Mouse (Mus musculus) neural tube, embryonic 14.5 days (tissue): ENCODE results near the gene Fkbp1b. TPM values are rescaled to one million over a fixed set of nuclear protein-coding genes. Genes with fewer than 3 reads are reported as not detected.
"Not testable (repeated sequence)": the region's sequence is repeated elsewhere in the genome, so short reads cannot be mapped to it uniquely, and the experiment has no call there.

Source experiments
- ATAC-seq: fragments of 200-750 bp; cut with Nextera tagmentation; 2 replicates; pipeline ENCODE4 v1.8.0; 2017; ENCODE audit warnings: low read depth, mild to moderate bottlenecking, moderate TSS enrichment, moderate library complexity
- H3K27ac ChIP-seq: fragments of 300-500 bp; sonication (generic); 2 replicates; pipeline ENCODE4 v1.5.1; 2014; ENCODE audit warnings: low read depth, mild to moderate bottlenecking, control low read depth, low read length, moderate library complexity, mixed read lengths
- H3K27me3 ChIP-seq: fragments of 300-500 bp; sonication (generic); 2 replicates; pipeline ENCODE4 v1.6.1; 2014; ENCODE audit warnings: low read length; ENCODE audit not compliant: control insufficient read depth, insufficient read depth
- H3K36me3 ChIP-seq: fragments of 300-500 bp; sonication (generic); 2 replicates; pipeline ENCODE4 v1.6.1; 2014; ENCODE audit warnings: low read length, mixed read lengths; ENCODE audit not compliant: control insufficient read depth, insufficient read depth
- H3K4me1 ChIP-seq: fragments of 300-500 bp; sonication (generic); 2 replicates; pipeline ENCODE4 v1.6.1; 2014; ENCODE audit warnings: low read length; ENCODE audit not compliant: control insufficient read depth, insufficient read depth
- H3K4me2 ChIP-seq: fragments of 300-500 bp; sonication (generic); 2 replicates; pipeline ENCODE4 v1.6.1; 2014; ENCODE audit warnings: mild to moderate bottlenecking, low read depth, low read length, control low read depth
- H3K4me3 ChIP-seq: fragments of 300-500 bp; sonication (generic); 2 replicates; pipeline ENCODE4 v1.5.1; 2014; ENCODE audit warnings: low read depth, low read length, control low read depth, mixed read lengths
- H3K9ac ChIP-seq: fragments of 300-500 bp; sonication (generic); replicated peaks from 2 replicates; pipeline ENCODE4 v1.6.1; 2014; ENCODE audit warnings: low read depth, mild to moderate bottlenecking, control low read depth, low read length, mixed read lengths
- H3K9me3 ChIP-seq: fragments of 300-500 bp; sonication (generic); 2 replicates; pipeline ENCODE4 v1.6.1; 2016; ENCODE audit warnings: low read length; ENCODE audit not compliant: control insufficient read depth
- WGBS: fragments of 180-500 bp; shearing (Covaris S2); extraction: QIAGEN DNeasy Blood & Tissue Kit; methylation state at CpG from one replicate; pipeline ENCODE4 v1.1.7; 2014; 5-methylcytosine and 5-hydroxymethylcytosine counted together
- polyA plus RNA-seq: library from polyadenylated mRNA; unstranded; fragments of >200 nt; fragmentation: Nextera tagmentation; extraction: Ambion mirVana; gene quantifications from 2 replicates; pipeline ENCODE4 v1.2.1, GENCODE M21; 2014

Gene Fkbp1b
- polyA plus RNA-seq, 1 experiment from 2014 or later, result 55.8 TPM

GRCm38 (mm10) chr12:4836959-4837358, 4.4 kb downstream of the Fkbp1b start:
- H3K27ac ChIP-seq, result no peak overlapping the region

GRCm38 (mm10) chr12:4827256-4827655, 14.1 kb downstream of the Fkbp1b start:
- ATAC-seq, result no peak
- no peaks in the 10 kb centered on the region for H3K9me3 ChIP-seq
- 76% methylated on average over 3 of the region's 3 CpGs for WGBS
- H3K4me1 ChIP-seq, result no peaks in the 10 kb centered on the region
- H3K4me2 ChIP-seq, result no peak overlapping the region
- peaks cover 20% of the 10 kb centered on the region for H3K36me3 ChIP-seq
- H3K27me3 ChIP-seq, result no peaks in the 10 kb centered on the region
- H3K9ac ChIP-seq, result no peak overlapping the region
- no peak overlapping the region for H3K27ac ChIP-seq
- H3K4me3 ChIP-seq, result no peak overlapping the region

More at GRCm38 (mm10) chr12:4836959-4837358, 4.4 kb downstream of the Fkbp1b start:
- Histone ChIP-seq H3K9me3 (no peaks in the 10 kb centered on the region), H3K9ac (no peak overlapping the region), H3K4me3 (no peak overlapping the region), H3K4me2 (no peak overlapping the region), H3K27me3 (0 out of 2 replicates have a peak, but pooled peaks cover 2% of the 10 kb centered on the region), H3K36me3 (peaks cover 3% of the 10 kb centered on the region; the same call in 1 of the 2 replicates), H3K4me1 (0 out of 2 replicates have a peak, but pooled peaks cover 3% of the 10 kb centered on the region)
- ATAC-seq, result no peak
- 30% methylated on average over 4 of the region's 4 CpGs for WGBS

- Histone ChIP-seq H3K27me3 (no peaks in the 10 kb centered on the region), H3K9me3 (no peaks in the 10 kb centered on the region), H3K4me2 (peak within 1 kb of the TSS; percentile 61), H3K27ac (peak within 1 kb of the TSS; percentile 82), H3K9ac (peak within 1 kb of the TSS; percentile 72), H3K36me3 (peaks cover 14% of the 10 kb centered on the region), H3K4me1 (peaks cover 10% of the 10 kb centered on the region; the same call in 1 of the 2 replicates), H3K4me3 (peak within 1 kb of the TSS; percentile 86)
- under 1% methylated on average over 49 of the region's 49 CpGs for WGBS
- ATAC-seq, result peak; percentile 98
Observed at GRCm38 (mm10) chr12:4817361-4818101, 23.9 kb downstream of the Fkbp1b start, which contains the start of gene Sf3b6. Gene Sf3b6, plus strand, starts transcription at chr12:4817544.

- 10% methylated on average over 24 of the region's 24 CpGs for WGBS
- ATAC-seq, result peak; percentile 22
Observed at GRCm38 (mm10) chr12:4816680-4817360, 24.6 kb downstream of the Fkbp1b start.

DNA sequence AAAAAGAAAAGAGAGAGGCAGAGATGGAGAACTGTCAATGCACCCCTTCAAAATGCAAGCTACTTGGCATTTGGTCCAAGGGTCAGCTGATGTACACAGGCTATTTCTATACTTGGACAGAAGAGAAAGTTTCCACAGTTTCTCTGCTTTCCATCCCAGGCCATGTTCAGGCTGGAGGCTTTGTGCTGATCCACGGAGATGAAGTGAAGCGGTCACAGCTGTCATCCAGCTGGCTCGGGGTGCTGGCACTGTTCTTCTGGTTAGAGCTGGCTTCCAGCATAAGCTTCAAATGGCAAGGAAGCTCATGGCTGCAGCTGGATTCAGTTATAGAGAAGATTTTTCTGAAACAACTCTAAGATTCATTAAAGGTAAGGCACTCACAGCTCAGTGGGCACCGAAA, 27.8 kb downstream of the Fkbp1b start:
- H3K4me3 ChIP-seq, result no peak overlapping the region
- no peak overlapping the region for H3K27ac ChIP-seq
- H3K9me3 ChIP-seq, result no peaks in the 10 kb centered on the region
- H3K4me1 ChIP-seq, result peaks cover 8% of the 10 kb centered on the region; the same call in 1 of the 2 replicates
- H3K4me2 ChIP-seq, result no peak overlapping the region
- no peak for ATAC-seq
- WGBS, result 87% methylated on average over 4 of the region's 4 CpGs
- no peaks in the 10 kb centered on the region for H3K36me3 ChIP-seq
- H3K27me3 ChIP-seq, result no peaks in the 10 kb centered on the region
- H3K9ac ChIP-seq, result no peak overlapping the region

More at GRCm38 (mm10) chr12:4816680-4817360, 24.6 kb downstream of the Fkbp1b start:
- peak overlapping the region; percentile 65 for H3K27ac ChIP-seq
- H3K4me1 ChIP-seq, result peaks cover 10% of the 10 kb centered on the region; the same call in 1 of the 2 replicates
- peak overlapping the region; percentile 86 for H3K4me3 ChIP-seq
- peaks cover 12% of the 10 kb centered on the region for H3K36me3 ChIP-seq
- H3K27me3 ChIP-seq, result no peaks in the 10 kb centered on the region
- H3K9ac ChIP-seq, result peak overlapping the region; percentile 72
- H3K9me3 ChIP-seq, result no peaks in the 10 kb centered on the region
- peak overlapping the region; percentile 49 for H3K4me2 ChIP-seq

DNA sequence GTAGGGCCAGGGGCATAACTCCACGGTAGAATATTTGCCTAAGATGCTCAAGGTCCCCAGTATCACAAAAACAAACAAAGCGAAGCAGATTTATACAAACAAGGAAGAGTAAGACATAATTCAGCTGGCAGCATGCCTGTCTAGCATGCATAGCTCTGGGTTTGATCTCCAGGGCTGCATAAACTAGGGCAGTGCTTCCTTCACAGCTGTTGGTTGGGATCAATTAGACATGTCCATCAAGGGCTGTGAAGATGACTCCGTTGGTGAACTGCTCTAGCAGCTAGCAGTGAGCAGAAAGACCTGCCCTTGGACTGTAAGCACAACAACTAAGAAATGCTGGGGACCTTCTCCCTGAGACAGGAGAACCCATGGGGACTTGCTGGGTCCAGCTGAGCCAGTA, 29.7 kb downstream of the Fkbp1b start:
- H3K27me3 ChIP-seq, result no peaks in the 10 kb centered on the region
- ATAC-seq, result no peak
- H3K4me1 ChIP-seq, result peaks cover 4% of the 10 kb centered on the region; the same call in 1 of the 2 replicates
- no peak overlapping the region for H3K4me3 ChIP-seq
- no peaks in the 10 kb centered on the region for H3K9me3 ChIP-seq
- no peak overlapping the region for H3K4me2 ChIP-seq
- 78% methylated on average over 3 of the region's 3 CpGs for WGBS
- H3K36me3 ChIP-seq, result no peaks in the 10 kb centered on the region
- no peak overlapping the region for H3K27ac ChIP-seq
- H3K9ac ChIP-seq, result no peak overlapping the region

DNA sequence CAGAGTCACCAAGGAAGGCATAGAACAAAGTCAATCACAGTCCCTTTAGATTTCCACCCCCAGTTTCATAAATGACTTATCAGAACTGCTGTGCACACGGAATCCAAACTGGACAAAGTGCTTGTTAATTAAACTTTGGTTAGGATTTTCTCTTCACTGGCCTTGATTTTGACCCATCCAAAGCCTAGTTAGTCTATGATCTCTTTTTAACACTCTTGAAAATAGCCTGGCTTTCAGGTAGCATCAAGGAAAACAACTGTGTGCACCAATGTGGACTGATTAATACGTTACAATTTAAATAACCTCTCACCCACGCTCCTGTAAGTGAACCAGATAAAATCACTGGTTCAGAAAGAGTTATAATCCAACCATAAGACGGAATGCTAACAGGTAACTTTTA, 30.4 kb downstream of the Fkbp1b start:
- Histone ChIP-seq H3K9ac (no peak overlapping the region), H3K9me3 (no peaks in the 10 kb centered on the region), H3K4me2 (no peak overlapping the region), H3K27ac (no peak overlapping the region), H3K27me3 (no peaks in the 10 kb centered on the region), H3K4me1 (no peaks in the 10 kb centered on the region), H3K36me3 (no peaks in the 10 kb centered on the region), H3K4me3 (no peak overlapping the region)
- ATAC-seq, result no peak
- WGBS, result 85% methylated on average over 4 of the region's 4 CpGs

GRCm38 (mm10) chr12:4797471-4797870, 43.9 kb downstream of the Fkbp1b start:
- ATAC-seq, H3K36me3 ChIP-seq, H3K4me3 ChIP-seq, H3K4me2 ChIP-seq, H3K4me1 ChIP-seq, H3K9ac ChIP-seq, H3K27me3 ChIP-seq, H3K9me3 ChIP-seq, H3K27ac ChIP-seq: not testable (repeated sequence)
- 89% methylated on average over 6 of the region's 6 CpGs for WGBS

DNA sequence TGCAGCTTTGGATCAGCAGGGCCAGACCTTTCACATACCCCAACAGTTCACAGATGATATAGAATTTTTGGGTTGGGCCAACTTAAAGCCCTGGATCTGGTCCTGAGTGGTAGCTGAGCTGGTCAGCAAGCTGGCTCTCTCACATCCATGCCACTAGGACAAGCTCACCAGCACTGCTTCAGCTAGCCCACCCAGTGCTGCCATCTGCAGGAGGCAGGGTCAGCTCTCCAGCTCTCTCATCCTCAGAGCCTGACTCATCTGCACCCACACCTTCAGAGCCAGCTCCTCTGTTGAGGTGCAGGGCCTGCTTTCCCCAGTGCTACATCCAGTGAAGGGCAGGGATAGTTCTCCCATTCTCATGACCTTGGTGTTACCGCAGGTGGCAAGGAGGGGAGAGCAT, 47.7 kb downstream of the Fkbp1b start:
- H3K9ac ChIP-seq, result no peak overlapping the region
- no peak overlapping the region for H3K4me3 ChIP-seq
- no peak overlapping the region for H3K27ac ChIP-seq
- H3K4me2 ChIP-seq, result no peak overlapping the region
- no peaks in the 10 kb centered on the region for H3K36me3 ChIP-seq
- WGBS, result 90% methylated on average over 1 of the region's 1 CpGs
- no peaks in the 10 kb centered on the region for H3K27me3 ChIP-seq
- no peaks in the 10 kb centered on the region for H3K4me1 ChIP-seq
- no peaks in the 10 kb centered on the region for H3K9me3 ChIP-seq
- no peak for ATAC-seq
